Mouse (Mus musculus) testis, postnatal 14 days (tissue): Measurements from ENCODE around the gene Kcnh5.

Source experiments
- DNase-seq: peaks from one replicate; pipeline ENCODE4 v3.0.0; 2021; ENCODE audit warnings: low spot score

The Kcnh5 gene

DNA sequence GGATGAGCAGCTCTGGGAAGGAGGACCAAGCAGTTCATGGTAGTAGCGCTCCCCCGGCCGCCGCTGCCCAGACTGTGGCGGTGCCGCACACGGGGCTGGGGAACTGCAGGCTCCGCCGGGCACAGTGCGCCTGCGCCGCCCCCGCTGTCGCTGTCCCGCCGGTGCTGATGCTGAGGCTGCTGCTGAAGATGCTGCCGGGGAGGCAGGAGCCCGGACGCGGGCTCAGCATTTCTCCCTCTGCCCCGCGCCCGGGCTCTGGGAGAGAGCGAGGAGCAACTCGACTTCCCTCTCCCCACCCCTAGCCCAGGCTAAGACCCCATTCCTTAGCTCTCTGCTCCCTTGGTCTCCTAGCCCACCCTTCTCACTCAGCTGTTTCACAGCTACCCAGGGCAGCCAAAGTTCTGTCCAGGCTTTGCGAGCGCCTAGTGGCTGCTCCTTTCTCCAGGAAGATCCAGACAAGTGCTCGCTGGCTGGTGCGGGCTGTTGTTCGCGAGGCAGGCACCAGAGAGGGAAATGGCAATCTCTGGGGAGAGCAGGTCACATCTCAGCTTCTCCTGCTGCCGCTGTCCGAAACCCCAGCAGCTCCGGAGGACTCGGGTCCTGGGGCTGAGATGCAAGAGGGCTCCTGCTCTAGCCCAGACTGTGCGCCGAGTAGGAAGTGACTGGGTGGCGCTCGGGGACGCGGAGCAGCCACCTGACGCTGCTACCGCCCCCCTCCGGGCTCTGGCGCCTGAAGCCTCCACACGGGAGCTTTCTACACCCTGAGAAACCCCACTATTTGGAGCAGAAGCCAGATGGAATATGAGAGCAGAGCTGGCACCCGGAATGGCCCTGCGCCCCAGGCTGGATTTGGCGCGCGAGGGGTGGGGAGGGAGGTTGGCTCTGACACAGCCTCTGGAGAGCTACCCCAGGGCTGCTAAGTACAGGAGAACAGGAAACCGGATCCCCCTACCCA is at the start of gene Kcnh5:
Gene Kcnh5, minus strand, starts transcription at position 642 of the 955 bp plus-strand sequence.
- peak; percentile 6 for DNase-seq

DNA sequence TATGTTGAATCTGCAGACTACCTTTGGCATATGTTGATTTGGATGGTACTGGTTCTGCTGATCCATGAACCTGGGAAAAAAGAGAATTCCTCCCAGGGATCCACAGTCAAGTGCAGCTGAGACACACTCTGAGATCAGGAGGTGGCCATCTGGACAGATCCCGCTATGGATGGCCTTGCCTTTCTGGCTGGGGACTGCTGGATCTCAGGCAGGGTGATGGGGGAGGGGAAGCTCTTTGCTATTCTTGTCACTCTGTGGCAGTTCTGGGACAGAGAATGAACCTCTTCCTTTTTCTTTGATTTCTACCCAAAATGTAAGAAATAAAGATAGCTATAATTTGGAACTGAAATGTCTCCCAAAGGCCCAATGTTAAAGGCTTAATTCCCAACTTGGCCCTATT is 46.8 kb upstream of the Kcnh5 start:
- DNase-seq: no peak

DNA sequence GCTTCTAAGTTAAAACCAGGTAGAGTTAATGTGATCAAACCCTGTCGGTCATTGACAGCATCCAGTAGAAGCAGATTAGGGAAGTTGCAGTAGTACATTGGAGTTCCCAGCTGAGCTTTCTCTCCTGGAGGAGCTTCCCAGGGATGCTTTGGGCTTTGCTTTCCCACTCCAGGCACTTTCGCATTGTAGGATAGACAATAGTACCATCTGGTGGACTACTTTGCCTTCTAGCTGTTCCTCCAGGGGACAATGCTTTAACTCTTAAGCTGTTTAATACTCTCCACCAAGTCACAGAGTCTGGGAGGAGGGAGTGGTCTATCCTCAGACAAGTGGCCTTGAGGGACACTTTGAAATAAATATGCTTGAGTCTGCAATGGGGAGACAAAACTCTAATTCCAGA is 12.3 kb upstream of the Kcnh5 start:
- DNase-seq: no peak

DNA sequence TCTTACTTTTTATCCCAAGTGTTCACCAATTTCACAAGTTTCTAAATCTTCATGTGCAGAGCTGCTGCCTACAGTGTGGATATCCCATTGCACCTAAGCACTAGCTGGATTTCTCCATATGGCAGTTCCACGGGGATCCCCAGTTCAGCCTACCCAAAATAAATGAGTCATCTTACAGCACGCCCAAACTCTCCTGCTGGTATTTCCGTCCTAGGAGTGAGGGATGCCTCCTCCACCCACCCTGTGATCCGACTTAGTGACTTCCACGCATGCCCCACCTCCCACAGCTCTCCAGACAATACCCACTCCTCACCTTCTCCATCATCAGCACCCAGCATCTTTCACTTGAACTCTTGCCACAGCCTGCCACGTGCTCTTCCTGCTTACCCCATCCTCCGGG is 5.5 kb upstream of the Kcnh5 start:
- DNase-seq: no peak

DNA sequence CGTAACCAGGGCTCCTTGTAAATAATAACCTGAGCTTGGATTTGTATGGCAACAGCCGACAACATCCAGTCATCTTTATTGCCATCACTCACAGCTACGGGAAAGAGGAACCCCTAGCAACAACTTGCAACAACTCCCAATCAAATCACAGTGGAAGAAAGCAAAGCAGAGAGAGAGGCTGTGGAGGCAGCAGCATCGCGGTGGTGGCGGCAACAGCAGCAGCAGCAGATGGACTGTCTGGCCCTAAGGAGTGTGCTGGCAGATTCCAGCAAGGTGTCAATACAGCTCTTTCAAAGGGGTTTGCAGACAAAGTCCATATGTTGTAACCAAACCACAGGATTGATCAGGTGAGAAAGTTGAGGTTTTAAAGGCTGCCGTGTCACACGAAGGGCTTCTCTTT is 2.4 kb upstream of the Kcnh5 start:
- DNase-seq: no peak

DNA sequence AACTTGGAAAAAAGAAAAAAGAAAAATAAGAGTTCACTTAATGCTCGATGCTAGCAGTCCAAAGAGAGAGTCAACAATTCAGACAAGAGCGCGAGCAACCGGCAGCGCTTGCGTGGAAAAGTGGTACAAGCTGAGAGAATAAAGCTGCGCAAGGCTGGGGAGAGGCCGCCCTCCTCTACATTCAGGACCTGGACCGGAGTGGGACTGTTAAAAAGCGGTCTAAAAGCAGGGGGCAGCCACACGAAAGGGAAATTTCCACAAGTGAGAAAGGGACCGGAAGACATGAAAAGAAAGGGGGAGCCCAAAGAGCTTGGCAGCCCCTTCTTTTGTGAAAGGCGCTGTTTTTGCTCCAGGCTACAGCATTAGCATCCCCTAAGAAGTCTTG is 506 bp upstream of the Kcnh5 start:
- DNase-seq: no peak

DNA sequence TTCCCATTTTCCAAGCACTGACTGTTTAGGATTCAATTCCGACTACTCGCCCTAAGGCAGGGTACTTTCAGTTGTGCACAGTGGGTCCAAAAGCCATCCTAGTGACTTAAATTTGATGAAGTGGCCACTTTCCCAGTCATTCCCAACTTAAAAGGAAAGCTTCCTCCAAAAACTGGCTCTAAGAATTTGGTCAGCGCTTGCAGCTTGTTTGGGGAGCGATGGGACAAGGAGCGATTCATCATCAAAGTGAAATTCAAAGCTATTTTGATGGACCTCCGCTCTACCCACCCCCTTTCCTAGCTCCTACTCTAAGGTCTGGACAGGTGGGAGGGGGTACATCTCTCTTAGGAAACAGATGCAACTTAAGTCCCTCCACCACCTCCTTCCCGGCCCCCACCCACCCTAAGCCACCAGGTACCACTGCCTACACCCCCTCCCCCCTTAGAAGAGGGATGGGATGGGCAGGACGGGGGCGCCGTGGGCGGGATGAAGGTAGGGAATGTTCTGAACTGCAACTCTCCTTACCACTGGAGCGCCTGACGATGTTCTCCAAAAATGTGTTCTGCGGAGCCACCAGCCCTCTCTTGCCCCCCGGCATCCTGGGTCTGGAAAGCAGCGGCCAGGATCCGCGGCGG is 1.1 kb downstream of the Kcnh5 start:
- no peak for DNase-seq

DNA sequence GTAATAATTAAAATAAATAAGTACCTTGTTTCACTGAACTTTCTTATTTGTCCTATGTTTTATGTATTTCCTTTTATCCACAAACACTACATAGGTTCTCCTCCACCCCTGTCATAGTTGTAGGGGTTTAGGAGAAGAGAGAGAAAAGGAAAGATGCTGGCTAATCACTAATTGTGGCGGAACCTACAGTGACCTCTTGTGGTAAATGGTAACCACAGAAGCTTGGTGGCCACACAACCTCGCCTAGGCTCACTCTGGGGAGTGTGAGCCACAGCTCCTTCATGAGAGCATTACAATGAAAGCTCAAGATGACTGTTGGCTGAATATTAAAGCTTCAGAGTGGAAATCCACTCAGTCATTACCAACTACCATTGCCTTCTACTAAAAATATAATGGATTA is 6.2 kb downstream of the Kcnh5 start:
- no peak for DNase-seq

DNA sequence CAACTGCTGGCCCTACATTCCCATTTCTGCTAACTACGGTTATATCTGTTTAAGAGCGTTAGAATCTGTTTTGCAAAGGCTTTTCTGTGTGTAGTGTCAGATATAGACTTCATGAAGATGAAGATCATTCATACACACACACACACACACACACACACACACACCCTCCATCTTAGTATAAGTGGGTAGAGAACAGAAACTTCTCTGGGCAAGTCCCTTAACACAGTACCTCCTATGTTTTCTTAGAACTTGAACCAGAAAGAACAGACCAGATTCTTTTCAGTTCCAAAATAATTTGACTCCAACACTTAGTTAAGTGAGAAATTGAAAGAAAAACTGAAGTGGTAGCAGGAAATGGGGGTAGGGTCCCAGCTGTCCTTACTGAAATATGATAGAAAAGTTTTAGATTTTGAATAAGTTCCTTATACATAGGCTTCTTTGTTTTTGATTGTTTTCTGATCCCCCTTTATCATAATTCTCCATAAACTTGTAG is 24.0 kb downstream of the Kcnh5 start:
- no peak for DNase-seq

DNA sequence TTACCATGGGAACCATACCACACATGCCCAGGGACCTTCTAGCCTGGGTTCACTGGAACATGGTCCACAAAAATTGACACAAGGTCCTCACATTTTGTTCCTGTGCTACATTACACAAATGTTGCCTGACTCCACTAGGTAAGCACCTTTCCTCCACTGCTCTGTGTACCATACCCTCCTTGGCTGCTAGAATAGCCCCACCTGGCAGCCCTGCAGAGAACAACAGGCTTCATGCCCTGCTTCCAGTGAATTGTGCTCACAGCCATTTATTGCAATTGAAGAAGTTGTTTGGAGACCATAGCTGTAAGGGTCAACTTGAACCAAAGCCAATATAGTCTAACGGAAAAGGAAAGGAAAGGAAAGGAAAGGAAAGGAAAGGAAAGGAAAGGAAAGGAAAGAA is 37.3 kb downstream of the Kcnh5 start:
- no peak for DNase-seq

DNA sequence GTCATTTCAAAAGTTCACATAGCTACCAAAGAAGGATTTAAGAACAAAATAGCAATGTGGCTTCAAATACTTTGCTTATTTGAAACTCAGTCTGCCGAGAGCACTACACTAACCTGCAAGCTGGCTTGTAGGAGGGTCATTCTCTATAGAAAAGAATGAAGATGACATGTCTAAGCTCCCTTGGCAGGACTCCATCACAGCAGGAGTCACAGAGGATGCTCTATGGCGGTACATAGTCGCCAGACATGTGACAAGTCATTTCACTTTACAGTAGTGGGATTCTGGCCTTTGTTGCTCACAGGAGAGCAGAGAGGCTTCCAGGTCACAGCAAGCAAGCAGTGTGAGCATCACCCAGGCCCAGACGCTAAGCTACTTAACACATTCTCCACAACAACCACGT is 85.2 kb downstream of the Kcnh5 start:
- no peak for DNase-seq

DNA sequence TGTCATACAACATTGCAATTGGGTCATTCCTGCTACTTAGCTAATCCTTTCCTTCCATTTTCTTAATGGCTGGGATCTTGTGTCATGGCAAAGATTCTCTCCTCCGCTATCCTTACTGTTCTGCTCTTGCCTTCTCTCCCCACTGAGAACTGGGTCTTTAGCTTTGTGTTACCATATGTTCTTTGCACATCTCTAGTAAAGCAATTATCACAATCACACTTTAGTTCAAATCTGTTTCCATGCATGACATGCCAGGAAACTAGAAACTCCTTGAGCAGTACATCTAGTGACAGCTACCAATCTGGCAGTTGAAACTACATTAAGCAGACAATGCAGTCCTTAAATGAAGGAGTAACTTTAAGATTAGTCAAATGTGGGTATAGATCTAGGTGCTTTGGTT is 86.2 kb downstream of the Kcnh5 start:
- DNase-seq: no peak

DNA sequence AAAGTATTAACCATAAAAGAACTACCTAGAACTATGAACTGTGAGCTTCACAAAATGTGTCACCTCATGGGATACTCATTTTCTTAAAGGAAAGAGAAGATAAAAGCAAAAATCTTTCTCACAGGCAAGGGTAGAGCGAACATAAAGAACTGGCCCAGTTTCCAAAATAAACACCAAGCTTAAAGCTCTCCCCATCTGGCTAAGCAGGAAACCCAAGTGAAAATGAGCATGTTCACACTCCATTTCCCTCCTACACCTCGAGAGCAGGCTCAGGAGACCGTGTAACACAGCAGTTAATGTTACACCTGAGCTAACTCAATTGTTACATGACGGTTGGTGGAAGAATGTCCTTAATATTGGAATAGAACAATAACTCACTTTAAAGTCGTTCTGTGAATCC is 100.0 kb downstream of the Kcnh5 start:
- no peak for DNase-seq

DNA sequence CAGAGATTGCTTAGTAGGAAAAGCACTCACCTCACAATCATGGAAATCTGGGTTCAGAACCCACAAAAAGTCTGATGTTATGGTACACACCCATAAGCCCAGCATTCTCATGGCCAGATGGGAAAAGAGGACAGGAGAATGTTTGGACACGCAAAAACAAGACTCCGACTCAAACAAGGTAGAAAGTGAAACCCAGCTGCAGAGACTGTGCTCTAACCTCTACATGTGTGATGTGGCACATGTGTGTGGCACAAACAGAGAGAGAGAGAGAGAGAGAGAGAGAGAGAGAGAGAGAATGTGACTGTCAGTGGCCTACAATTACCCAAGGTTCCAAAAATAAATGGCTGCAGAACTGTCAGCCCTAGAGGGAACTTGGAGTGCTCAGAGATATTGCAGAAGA is 106.1 kb downstream of the Kcnh5 start:
- DNase-seq: no peak

DNA sequence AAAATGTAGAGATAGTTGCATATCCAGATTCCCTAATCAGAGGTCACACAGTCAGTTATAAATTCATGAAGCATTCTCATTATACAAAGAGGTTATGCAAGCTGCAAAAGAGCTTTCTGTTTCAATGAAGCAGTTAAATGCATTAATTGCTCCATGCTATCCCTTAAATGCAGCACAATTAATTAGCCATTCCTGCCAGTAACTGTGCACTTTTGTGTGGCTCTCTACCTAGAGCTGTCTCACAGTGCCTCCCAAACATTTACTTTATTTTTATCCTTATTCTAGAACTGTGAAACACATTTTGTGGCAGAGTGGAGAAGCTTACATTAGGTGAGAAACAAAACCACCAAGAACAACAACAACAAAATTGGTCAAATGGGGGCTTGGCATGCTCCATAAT is 114.6 kb downstream of the Kcnh5 start:
- DNase-seq: no peak

DNA sequence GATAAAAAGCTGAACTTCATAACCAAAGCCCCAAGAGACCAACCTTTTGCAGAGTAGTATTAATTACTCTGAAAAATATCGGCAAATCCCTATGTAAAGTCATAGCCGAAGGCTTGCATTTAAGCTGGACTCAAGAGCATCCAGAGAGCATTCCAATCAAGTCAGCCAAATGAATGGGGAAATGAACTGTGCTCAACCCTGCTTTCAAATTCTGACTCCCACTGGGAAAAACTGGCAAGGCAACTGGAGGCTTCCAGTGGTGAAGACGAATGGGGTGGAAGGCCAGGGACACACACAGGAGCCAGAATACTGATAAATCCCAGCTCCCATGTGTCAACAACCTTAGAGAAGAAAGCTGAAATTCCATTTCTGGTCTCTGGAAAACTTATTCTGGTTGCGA is 115.4 kb downstream of the Kcnh5 start:
- no peak for DNase-seq

DNA sequence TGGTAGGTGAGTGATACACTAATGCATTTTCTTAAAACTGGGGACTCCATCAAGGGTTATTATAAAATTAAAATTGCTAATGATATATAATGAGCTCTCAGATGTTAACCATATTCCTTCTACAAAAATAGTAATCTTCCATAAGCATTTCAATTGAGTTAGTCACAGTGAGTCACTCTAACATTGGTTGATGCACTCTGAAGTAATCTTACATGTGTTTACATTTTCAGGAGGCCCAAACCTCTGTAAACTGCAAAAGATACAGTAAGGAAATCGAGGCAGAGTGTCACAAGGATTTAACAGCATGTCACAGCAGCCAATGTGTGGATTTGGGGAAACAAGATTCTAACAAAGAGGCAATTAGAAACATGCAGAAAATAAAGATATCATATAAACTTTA is 123.4 kb downstream of the Kcnh5 start:
- DNase-seq: no peak

DNA sequence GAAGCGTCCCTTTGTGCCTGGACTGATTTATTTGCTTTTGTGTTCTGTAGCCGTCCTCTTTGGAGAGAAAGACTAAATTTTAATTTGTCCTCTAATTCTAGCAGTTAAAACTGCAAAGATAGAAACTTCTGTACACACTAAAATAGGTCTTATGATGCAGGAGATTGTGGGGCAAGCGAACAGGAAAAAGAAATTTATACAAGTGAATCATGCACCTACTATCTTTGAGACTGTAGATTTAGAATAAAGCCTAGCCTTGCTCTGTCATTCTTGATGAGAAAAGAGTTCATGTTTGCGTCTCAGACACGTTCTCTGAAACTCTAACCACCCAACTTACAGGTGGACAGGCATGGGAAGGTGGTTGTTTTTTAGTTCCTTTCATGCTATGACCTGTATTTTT is 140.4 kb downstream of the Kcnh5 start:
- DNase-seq: no peak

DNA sequence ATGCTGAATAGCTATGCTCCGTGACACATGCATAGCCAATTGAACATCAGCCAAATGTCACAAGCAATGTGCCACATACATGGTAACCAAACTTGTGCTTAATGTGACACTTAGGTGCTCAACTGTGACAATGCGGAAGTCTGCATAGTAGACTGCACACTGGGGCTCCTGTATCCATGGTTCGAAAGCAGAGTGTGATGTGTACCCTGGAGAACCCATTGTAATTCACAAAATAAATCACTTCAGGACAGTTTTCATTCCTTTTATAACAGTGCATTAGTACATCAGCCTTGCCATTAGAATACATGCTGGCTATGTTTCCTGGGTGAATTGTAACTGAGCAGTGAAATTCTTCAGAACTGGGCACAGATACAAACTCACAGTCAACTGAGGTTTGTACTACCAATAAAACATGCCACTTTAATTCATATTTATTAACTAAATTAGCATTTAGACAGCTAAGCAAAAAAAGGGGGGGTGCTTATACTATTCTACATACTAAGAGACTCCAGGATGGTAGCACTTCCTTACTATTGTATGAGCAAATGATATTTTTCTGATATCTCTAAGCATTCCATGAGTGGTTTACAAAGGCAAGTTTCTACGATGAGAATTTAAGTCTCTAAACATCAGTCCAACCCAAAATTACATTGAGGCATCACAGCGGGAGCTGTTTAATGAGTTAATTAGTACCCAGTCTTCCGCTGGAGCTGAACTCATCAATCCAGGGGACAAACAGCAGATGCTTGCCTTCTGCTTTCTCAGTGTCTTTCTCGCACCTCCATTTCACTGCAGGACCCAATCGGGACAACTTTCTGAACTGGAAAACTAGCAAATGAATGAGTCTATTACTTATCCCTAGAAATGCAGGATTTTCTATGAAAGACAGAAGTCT is 144.9 kb downstream of the Kcnh5 start:
- DNase-seq: no peak

DNA sequence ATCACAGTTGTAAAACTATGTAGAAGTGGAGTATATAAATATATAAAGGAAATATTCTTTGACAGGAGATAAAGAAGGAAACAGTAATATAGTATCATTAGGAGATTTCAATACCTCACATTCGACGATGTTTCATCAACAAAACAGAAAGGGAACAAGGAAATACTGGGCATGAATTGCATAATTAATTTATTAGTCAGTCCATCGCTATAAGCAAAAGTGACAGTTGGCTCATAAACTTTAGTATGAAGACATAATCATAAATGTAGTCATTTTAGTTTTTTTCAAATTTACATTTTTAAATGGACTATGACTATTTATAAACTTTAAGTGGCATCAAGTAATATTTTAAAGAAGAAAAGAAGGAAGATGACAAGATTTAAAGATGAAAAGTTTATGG is 205.9 kb downstream of the Kcnh5 start:
- no peak for DNase-seq

DNA sequence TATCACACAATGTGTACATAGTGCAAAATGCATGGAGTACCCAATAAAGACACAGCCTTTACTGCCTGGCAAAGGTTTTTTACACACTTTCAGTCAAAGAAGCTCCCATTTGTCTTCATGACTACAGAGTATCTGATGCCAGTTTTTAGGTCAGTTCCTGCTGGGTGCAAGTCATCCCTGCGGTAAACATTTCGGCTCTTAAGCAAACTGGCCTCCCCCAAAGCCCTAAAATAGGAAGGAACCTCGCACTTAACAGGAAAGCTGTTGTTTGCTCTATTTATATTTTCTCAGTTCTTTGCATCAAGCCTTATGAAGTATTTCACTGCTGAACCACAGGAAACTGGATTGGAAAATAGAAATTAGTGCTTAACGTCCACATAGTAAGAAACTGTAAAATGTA is 207.7 kb downstream of the Kcnh5 start:
- no peak for DNase-seq

DNA sequence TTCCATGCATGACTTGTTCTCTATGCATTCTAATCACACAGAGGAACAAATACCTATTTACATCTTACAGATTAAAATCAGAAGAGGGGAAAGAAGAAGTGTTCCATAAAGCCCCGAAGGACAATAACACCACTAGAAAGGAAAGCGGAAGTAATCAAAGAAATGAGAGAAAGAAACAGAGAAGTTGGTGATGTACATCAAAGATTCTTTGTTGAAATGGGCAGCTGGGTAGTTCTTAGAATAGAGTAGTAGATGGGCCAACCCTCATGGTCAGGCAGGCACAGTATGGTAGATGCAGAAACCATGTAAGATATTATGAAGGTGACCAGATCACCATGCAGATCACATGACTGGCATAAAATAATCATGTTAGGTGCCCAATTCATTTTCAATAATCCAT is 210.9 kb downstream of the Kcnh5 start:
- DNase-seq: no peak

DNA sequence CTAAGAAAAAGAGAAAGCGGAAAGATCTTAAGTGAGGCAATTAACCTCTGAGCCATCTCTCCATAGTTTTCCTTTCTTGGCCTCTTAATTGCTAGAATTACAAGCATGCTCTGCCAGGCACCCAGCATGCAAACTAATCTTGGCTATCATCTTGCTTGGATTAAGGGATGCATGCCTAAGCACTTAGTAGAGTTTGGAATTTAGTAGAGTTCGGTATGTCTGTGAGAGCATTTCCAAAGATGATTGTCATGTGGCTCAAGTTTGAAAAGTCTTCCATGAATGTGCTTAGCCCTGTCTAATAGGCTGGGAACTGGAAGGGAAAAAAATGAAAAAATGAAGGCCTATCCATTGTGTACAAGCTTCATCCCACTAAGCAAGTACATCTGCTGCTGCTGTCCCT is 224.5 kb downstream of the Kcnh5 start:
- no peak for DNase-seq
